Mouse (Mus musculus) forebrain, postnatal 0 days (tissue): ENCODE measurements around the gene Bmper. TPM values are rescaled to one million over a fixed set of nuclear protein-coding genes. Genes with fewer than 3 reads are reported as not detected.
A peak's percentile ranks its signal among the peaks of the same experiment; 100 is the strongest.

Experiments used
- ATAC-seq: fragments of 200-750 bp; cut with Nextera tagmentation; 2 replicates; pipeline ENCODE4 v1.8.0; 2017; ENCODE audit warnings: mild to moderate bottlenecking, moderate library complexity
- DNase-seq: peaks from one replicate; pipeline ENCODE4 v3.0.0-alpha.2; 2015
- H3K27ac ChIP-seq: fragments of 300-500 bp; sonication (generic); 2 replicates; pipeline ENCODE4 v1.5.1; 2014; ENCODE audit warnings: low read depth, mild to moderate bottlenecking, antibody characterized with exemption, low read length, moderate library complexity, mixed read lengths
- H3K27me3 ChIP-seq: fragments of 300-500 bp; sonication (generic); 2 replicates; pipeline ENCODE4 v1.6.1; 2014; ENCODE audit warnings: mild to moderate bottlenecking, low read length, mixed read lengths; ENCODE audit not compliant: insufficient read depth
- H3K36me3 ChIP-seq: fragments of 300-500 bp; sonication (generic); 2 replicates; pipeline ENCODE4 v1.6.1; 2014; ENCODE audit warnings: mild to moderate bottlenecking, moderate library complexity; ENCODE audit not compliant: insufficient read depth
- H3K4me1 ChIP-seq: fragments of 300-500 bp; sonication (generic); 2 replicates; pipeline ENCODE4 v1.6.1; 2014; ENCODE audit warnings: antibody characterized with exemption; ENCODE audit not compliant: insufficient read depth
- H3K4me2 ChIP-seq: fragments of 300-500 bp; sonication (generic); 2 replicates; pipeline ENCODE4 v1.6.1; 2014; ENCODE audit warnings: low read depth, mild to moderate bottlenecking, moderate library complexity
- H3K4me3 ChIP-seq: fragments of 300-500 bp; sonication (generic); 2 replicates; pipeline ENCODE4 v1.5.1; 2014; ENCODE audit warnings: low read depth, low read length, mixed read lengths
- H3K9ac ChIP-seq: fragments of 300-500 bp; sonication (generic); 2 replicates; pipeline ENCODE4 v1.6.1; 2014; ENCODE audit warnings: mild to moderate bottlenecking
- H3K9me3 ChIP-seq: fragments of 300-500 bp; sonication (generic); 2 replicates; pipeline ENCODE4 v1.6.1; 2016; ENCODE audit warnings: low read length
- CTCF ChIP-seq: sonication (generic); IDR thresholded peaks from 2 replicates; pipeline ENCODE4 v1.5.1; 2016; ENCODE audit warnings: antibody characterized with exemption, control low read depth, low read depth
- WGBS: fragments of 180-500 bp; shearing (Covaris S2); extraction: QIAGEN DNeasy Blood & Tissue Kit; methylation state at CpG from one replicate; pipeline ENCODE4 v1.1.7; 2014; 5-methylcytosine and 5-hydroxymethylcytosine counted together
- polyA plus RNA-seq: library from polyadenylated mRNA; unstranded; fragments of >200 nt; fragmentation: Nextera tagmentation; extraction: Ambion mirVana; gene quantifications from 2 replicates; pipeline ENCODE4 v1.2.1, GENCODE M21; 2015
- total RNA-seq: library from RNA; depleted of rRNA; stranded (reverse); fragments of >200 nt; gene quantifications from 2 replicates; pipeline ENCODE4 v1.2.3, GENCODE M21; 2014

Gene Bmper
- total and polyA plus RNA-seq, 2 experiments from 2014 or later = 5.6 to 9.6 TPM

DNA sequence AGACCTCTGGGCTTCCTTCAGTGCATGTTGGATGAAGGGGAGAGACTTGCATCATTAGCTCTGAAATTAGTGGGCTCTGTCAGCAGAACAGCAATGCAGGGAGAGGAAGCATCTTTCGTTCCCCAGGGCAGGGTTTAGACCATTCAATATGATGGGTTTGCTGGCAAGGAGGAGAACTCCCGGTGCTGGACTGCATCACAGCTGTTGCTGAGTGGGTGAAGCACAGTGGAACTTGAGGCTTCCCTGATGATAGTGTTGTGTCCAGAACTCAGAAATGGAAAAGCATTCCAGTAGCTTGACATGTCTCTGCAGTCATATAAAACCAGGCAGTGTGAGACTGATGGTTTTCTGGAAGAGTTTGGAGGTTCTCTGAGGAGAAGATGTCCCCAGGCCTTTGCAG is 90.0 kb downstream of the Bmper start:
- H3K4me3 ChIP-seq = no peak overlapping the region
- no peak for DNase-seq
- no peak overlapping the region for H3K27ac ChIP-seq
- no peaks in the 10 kb centered on the region for H3K27me3 ChIP-seq
- no peak for ATAC-seq
- H3K36me3 ChIP-seq = no peaks in the 10 kb centered on the region
- H3K4me1 ChIP-seq = no peaks in the 10 kb centered on the region; the same call in 1 of the 2 replicates
- WGBS = 79% methylated on average over 2 of the region's 2 CpGs
- no peaks in the 10 kb centered on the region for H3K9me3 ChIP-seq
- H3K4me2 ChIP-seq = no peak overlapping the region
- TF ChIP-seq CTCF = no peak
- H3K9ac ChIP-seq = no peak overlapping the region

DNA sequence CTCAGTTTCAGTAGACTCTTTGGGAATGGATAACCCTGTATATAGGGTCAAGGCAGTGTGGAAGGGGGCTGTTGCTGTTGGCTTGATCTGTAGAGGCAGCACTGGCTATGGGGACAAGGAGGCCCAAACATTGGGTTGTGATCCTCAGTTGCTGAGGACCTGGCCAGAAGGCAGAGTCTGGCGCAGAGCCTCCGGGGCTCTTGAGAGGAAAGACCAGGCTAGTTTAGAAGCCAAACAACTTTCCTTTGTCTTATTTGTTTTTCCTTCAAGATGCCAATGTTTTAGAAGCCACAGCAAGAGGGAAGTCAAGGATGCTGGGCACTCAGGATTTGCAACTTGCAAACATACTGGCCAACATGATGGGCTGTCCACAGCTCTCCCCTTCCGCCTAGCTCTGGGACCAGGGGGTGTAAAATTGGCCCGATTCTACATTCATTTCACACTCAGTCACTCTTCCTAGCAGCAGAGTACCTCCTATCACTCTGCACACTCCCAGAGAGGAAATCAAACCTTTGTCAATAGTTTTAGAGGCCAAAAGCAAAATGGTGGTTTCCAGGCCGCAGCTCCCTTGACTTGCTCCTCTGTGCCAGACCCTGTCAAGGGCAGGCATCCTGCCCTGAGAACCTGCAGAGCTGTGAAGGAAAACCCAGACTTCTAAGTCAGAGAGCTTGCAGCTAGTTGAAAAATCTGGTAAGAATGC is 92.9 kb downstream of the Bmper start:
- Histone ChIP-seq H3K36me3 (no peaks in the 10 kb centered on the region), H3K9ac (no peak overlapping the region), H3K4me1 (no peaks in the 10 kb centered on the region), H3K27me3 (no peaks in the 10 kb centered on the region), H3K27ac (no peak overlapping the region), H3K4me3 (no peak overlapping the region), H3K9me3 (no peaks in the 10 kb centered on the region), H3K4me2 (no peak overlapping the region)
- WGBS = 91% methylated on average over 5 of the region's 5 CpGs
- ATAC-seq (no peak), DNase-seq (no peak)
- TF ChIP-seq CTCF = no peak

DNA sequence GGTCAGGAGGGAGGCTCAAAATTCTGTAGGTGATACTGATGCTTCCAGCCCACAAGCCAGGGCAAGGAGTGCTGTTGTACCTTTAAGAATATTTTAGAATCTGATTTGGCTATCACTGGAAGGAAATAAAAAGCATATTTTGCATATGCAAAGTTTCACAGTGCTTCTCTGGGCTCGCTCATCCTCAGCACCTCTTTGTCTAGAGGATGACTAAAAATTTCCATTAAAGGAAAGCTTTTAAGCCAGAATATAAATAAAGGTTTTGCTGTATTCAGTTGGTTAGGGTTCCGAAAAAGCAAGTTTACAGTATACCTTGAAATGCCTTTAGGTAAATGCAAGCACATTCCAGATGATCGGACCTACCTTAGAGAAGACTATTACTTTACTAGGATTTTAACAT is 105.0 kb downstream of the Bmper start:
- no peak for DNase-seq
- H3K4me2 ChIP-seq = no peak overlapping the region
- no peak for TF ChIP-seq CTCF
- no peak overlapping the region for H3K9ac ChIP-seq
- no peaks in the 10 kb centered on the region for H3K9me3 ChIP-seq
- 69% methylated on average over 3 of the region's 3 CpGs for WGBS
- H3K27ac ChIP-seq = no peak overlapping the region
- H3K27me3 ChIP-seq = no peaks in the 10 kb centered on the region
- ATAC-seq = no peak
- no peaks in the 10 kb centered on the region for H3K36me3 ChIP-seq
- no peak overlapping the region for H3K4me3 ChIP-seq
- H3K4me1 ChIP-seq = no peaks in the 10 kb centered on the region

DNA sequence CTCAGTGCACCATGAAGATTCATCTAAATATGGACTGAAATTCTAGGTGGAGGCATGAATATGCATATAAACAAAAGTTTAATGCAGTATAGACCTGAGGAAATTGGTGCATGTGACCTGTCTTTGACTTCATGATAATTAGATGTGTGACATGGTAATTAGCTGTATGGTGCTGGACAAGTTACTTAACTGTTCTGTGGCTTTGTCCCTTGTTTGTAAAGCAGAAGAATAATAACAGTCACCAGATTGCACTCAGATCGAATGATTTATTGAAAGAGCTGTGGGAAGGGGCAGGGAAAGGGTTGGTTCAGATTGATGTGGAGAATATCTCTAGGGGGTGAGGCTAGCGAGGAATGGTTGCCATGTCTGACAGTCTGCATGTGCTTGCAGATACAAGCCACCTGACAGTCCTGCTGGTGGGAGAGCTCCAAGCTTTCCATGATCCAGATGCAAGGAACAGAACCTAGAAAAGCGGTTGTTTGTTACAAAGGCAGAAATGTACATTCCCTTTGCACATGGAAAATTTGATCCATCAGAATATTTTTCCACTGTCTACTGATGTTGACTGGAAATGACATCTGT is 110.3 kb downstream of the Bmper start:
- Histone ChIP-seq H3K27me3 (no peaks in the 10 kb centered on the region), H3K27ac (no peak overlapping the region), H3K4me2 (no peak overlapping the region), H3K9ac (no peak overlapping the region), H3K9me3 (no peaks in the 10 kb centered on the region), H3K36me3 (no peaks in the 10 kb centered on the region), H3K4me3 (no peak overlapping the region), H3K4me1 (no peaks in the 10 kb centered on the region)
- no peak for TF ChIP-seq CTCF
- WGBS = 47% methylated on average over 3 of the region's 3 CpGs
- ATAC-seq = no peak
- DNase-seq = no peak

DNA sequence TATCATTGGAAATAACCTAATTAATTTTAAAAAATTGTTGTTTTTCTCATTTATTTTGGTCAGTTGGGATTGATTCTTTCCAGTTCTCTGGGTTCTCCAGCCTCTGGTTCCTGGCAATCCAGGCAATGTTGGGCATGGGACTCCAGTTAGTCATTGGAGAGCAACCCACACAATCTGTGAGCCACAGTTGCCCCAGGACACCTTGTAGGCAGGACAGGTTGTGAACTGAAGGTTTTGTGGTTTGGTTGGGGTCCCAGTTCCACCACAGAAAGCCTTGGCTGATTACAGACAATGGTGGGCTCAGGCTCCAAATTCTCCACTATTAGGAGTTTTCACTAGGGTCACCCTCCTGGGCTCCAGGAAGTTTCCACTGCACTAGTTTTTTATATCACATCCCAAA is 117.7 kb downstream of the Bmper start:
- no peaks in the 10 kb centered on the region for H3K9me3 ChIP-seq
- TF ChIP-seq CTCF = no peak
- ATAC-seq = no peak
- no peak overlapping the region for H3K4me2 ChIP-seq
- no peaks in the 10 kb centered on the region for H3K4me1 ChIP-seq
- no peak overlapping the region for H3K4me3 ChIP-seq
- H3K27me3 ChIP-seq = no peaks in the 10 kb centered on the region
- H3K36me3 ChIP-seq = no peaks in the 10 kb centered on the region
- H3K27ac ChIP-seq = no peak overlapping the region
- DNase-seq = no peak
- H3K9ac ChIP-seq = no peak overlapping the region

DNA sequence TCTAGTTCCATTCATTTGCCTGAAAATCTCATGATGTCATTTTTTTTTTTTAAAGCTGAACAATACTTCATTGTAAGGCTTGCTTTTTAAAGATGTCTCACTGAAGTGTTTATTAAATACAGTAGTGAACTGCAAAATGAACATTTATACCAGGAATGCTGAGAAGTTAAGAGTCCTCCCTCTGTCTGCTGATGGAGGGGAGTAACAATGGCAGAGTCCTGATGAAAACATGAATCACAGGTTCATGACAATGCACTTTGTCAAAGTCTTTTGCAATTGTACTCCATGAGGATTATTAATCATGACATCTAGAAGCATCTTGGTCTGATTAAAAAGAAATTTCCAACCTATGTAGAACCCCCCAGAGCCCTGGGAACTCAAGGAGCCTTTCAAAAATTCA is 118.4 kb downstream of the Bmper start:
- ATAC-seq (peak; percentile 45; the same call in 1 of the 2 replicates), DNase-seq (no peak)
- Histone ChIP-seq H3K36me3 (no peaks in the 10 kb centered on the region), H3K9me3 (no peaks in the 10 kb centered on the region), H3K27ac (no peak overlapping the region), H3K27me3 (no peaks in the 10 kb centered on the region), H3K4me3 (no peak overlapping the region), H3K4me1 (no peaks in the 10 kb centered on the region), H3K4me2 (no peak overlapping the region), H3K9ac (no peak overlapping the region)
- no peak for TF ChIP-seq CTCF

DNA sequence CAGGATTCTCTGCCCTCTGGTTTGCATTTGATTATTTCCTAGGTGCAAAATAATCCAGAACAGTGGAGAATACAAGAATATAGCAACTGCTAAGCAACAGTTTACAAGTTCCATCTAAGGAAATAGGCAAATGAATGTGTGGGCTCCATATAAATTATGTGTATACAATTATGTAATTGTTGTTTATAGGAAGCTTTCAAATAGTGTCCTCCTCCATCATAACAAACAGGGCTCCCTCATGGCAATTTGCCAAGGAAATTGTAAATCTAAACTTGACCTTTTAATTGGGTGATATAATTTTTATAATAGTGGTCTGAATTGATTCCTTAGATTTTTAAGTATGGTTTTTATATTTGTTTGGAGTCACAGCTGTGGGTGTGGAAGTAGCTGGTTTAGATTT is 121.5 kb downstream of the Bmper start:
- no peak overlapping the region for H3K27ac ChIP-seq
- H3K4me1 ChIP-seq = no peaks in the 10 kb centered on the region
- no peaks in the 10 kb centered on the region for H3K36me3 ChIP-seq
- ATAC-seq = no peak
- no peak for DNase-seq
- H3K27me3 ChIP-seq = no peaks in the 10 kb centered on the region
- no peaks in the 10 kb centered on the region for H3K9me3 ChIP-seq
- H3K9ac ChIP-seq = no peak overlapping the region
- H3K4me3 ChIP-seq = no peak overlapping the region
- no peak overlapping the region for H3K4me2 ChIP-seq
- no peak for TF ChIP-seq CTCF
